Comparison of ENCODE assay signal across 21 mouse cellular contexts in genomic region chr4:77361728-77362127, GRCm38 (mm10).
A peak's percentile ranks its signal among the peaks of the same experiment; 100 is the strongest.
DNase-seq lines count a peak whose midpoint lies in the region; ATAC-seq lines count a peak whose summit lies in the region.
"Had no signal": no experiment of that assay in that cellular context is flagged by ENCODE, and none has a peak within 500 bp of the region (broad histone marks: within the 10 kb centered on the region; RNA-seq: fewer than 3 reads in every experiment).

No protein-coding gene starts in this region.

- DNase-seq in forebrain, embryonic 11.5 days (ENCODE audit: low spot score) = no peak
- DNase-seq in lung, postnatal 14 days = no peak
- peak; percentile 20 for DNase-seq in brain, adult 2 months (ENCODE audit: low read depth, low spot score)
- DNase-seq in Muller cell, postnatal 12 days (ENCODE audit: inconsistent ontology term) = no peak
- no peak for DNase-seq in right cerebral cortex, postnatal 4 days
- DNase-seq: adrenal gland, postnatal 14 days; cerebellum, adult 2 months; cerebellum, postnatal 10 days; gastrocnemius, postnatal 36 days; heart, adult 11 months; heart, postnatal 10 days; heart, postnatal 4 days had no signal

- no peaks in the 10 kb centered on the region for H3K36me3 ChIP-seq in forebrain, embryonic 13.5 days (ENCODE audit: poor library complexity, severe bottlenecking)
- H3K36me3 ChIP-seq in forebrain, embryonic 11.5 days (ENCODE audit: control insufficient read depth, insufficient read depth, low read length) = no peaks in the 10 kb centered on the region
- H3K36me3 ChIP-seq in lung, embryonic 16.5 days (ENCODE audit: control insufficient read depth, insufficient read depth, low read length) = no peaks in the 10 kb centered on the region
- no peaks in the 10 kb centered on the region for H3K36me3 ChIP-seq in forebrain, embryonic 15.5 days
- H3K36me3 ChIP-seq: embryonic facial prominence, embryonic 10.5 days; heart, embryonic 10.5 days; hindbrain, embryonic 13.5 days; intestine, embryonic 15.5 days had no signal

- H3K27me3 ChIP-seq in forebrain, embryonic 13.5 days = no peaks in the 10 kb centered on the region
- no peaks in the 10 kb centered on the region for H3K27me3 ChIP-seq in forebrain, embryonic 11.5 days (ENCODE audit: control insufficient read depth, insufficient read depth, low read length)
- H3K27me3 ChIP-seq in lung, embryonic 16.5 days (ENCODE audit: control insufficient read depth, insufficient read depth, low read depth, low read length) = no peaks in the 10 kb centered on the region
- no peaks in the 10 kb centered on the region for H3K27me3 ChIP-seq in forebrain, embryonic 15.5 days
- H3K27me3 ChIP-seq: hindbrain, embryonic 13.5 days; intestine, embryonic 15.5 days; Patski had no signal

- ATAC-seq in forebrain, embryonic 13.5 days = peak; percentile 84
- no peak; the same call in 1 of the 2 replicates for ATAC-seq in forebrain, embryonic 11.5 days (replicated peaks; ENCODE audit: low FRiP score)
- peak; percentile 52; the same call in 1 of the 2 replicates for ATAC-seq in lung, embryonic 16.5 days (ENCODE audit: low read depth)
- peak; percentile 74 for ATAC-seq in forebrain, embryonic 15.5 days (replicated peaks)
- ATAC-seq: activated CD4-positive, CD25-positive, alpha-beta regulatory T cell, adult 4 months; intestine, embryonic 15.5 days; Patski had no signal

- no peak overlapping the region for H3K9ac ChIP-seq in forebrain, embryonic 13.5 days
- H3K9ac ChIP-seq in forebrain, embryonic 11.5 days (ENCODE audit: low read length) = no peak overlapping the region
- H3K9ac ChIP-seq in lung, embryonic 16.5 days (ENCODE audit: low read length) = no peak overlapping the region
- no peak overlapping the region for H3K9ac ChIP-seq in forebrain, embryonic 15.5 days (replicated peaks)
- H3K9ac ChIP-seq: hindbrain, embryonic 13.5 days; intestine, embryonic 15.5 days had no signal

- no peak overlapping the region for H3K4me2 ChIP-seq in forebrain, embryonic 13.5 days
- H3K4me2 ChIP-seq in forebrain, embryonic 11.5 days (ENCODE audit: low read depth, low read length, severe bottlenecking) = no peak overlapping the region
- H3K4me2 ChIP-seq in lung, embryonic 16.5 days (ENCODE audit: low read depth, low read length) = no peak overlapping the region
- H3K4me2 ChIP-seq in forebrain, embryonic 15.5 days (replicated peaks) = no peak overlapping the region
- H3K4me2 ChIP-seq: hindbrain, embryonic 13.5 days; intestine, embryonic 15.5 days had no signal

- H3K4me1 ChIP-seq in forebrain, embryonic 13.5 days = no peaks in the 10 kb centered on the region
- H3K4me1 ChIP-seq in forebrain, embryonic 11.5 days (replicated peaks; ENCODE audit: control insufficient read depth, insufficient read depth, low read length) = no peaks in the 10 kb centered on the region
- H3K4me1 ChIP-seq in lung, embryonic 16.5 days (replicated peaks; ENCODE audit: control insufficient read depth, insufficient read depth, low read length) = no peaks in the 10 kb centered on the region
- H3K4me1 ChIP-seq in forebrain, embryonic 15.5 days = peaks cover 6% of the 10 kb centered on the region; the same call in 1 of the 2 replicates
- H3K4me1 ChIP-seq: embryonic facial prominence, embryonic 10.5 days; heart, embryonic 10.5 days; hindbrain, embryonic 13.5 days; intestine, embryonic 15.5 days had no signal

- H3K4me3 ChIP-seq in forebrain, embryonic 13.5 days = no peak overlapping the region
- no peak overlapping the region for H3K4me3 ChIP-seq in forebrain, embryonic 11.5 days (ENCODE audit: low read depth, low read length)
- H3K4me3 ChIP-seq in lung, embryonic 16.5 days (ENCODE audit: low read length) = no peak overlapping the region
- no peak overlapping the region for H3K4me3 ChIP-seq in forebrain, embryonic 15.5 days
- H3K4me3 ChIP-seq: embryonic facial prominence, embryonic 10.5 days; heart, embryonic 10.5 days; hindbrain, embryonic 13.5 days; intestine, embryonic 15.5 days had no signal

- no peaks in the 10 kb centered on the region for H3K9me3 ChIP-seq in forebrain, embryonic 13.5 days (replicated peaks)
- no peaks in the 10 kb centered on the region for H3K9me3 ChIP-seq in forebrain, embryonic 11.5 days (ENCODE audit: control insufficient read depth, low read length)
- H3K9me3 ChIP-seq in lung, embryonic 16.5 days (ENCODE audit: control insufficient read depth, low read length) = no peaks in the 10 kb centered on the region
- no peaks in the 10 kb centered on the region for H3K9me3 ChIP-seq in forebrain, embryonic 15.5 days
- H3K9me3 ChIP-seq: embryonic facial prominence, embryonic 10.5 days; heart, embryonic 10.5 days; hindbrain, embryonic 13.5 days; intestine, embryonic 15.5 days had no signal

- H3K27ac ChIP-seq in forebrain, embryonic 13.5 days = no peak overlapping the region
- H3K27ac ChIP-seq in forebrain, embryonic 11.5 days (ENCODE audit: low read depth, low read length) = no peak overlapping the region
- no peak overlapping the region for H3K27ac ChIP-seq in lung, embryonic 16.5 days (ENCODE audit: low read length)
- no peak overlapping the region for H3K27ac ChIP-seq in forebrain, embryonic 15.5 days (replicated peaks)
- H3K27ac ChIP-seq: embryonic facial prominence, embryonic 10.5 days; heart, embryonic 10.5 days; hindbrain, embryonic 13.5 days; intestine, embryonic 15.5 days had no signal
